Mouse (Mus musculus): Measurements from ENCODE around the gene BC049715.

DNA sequence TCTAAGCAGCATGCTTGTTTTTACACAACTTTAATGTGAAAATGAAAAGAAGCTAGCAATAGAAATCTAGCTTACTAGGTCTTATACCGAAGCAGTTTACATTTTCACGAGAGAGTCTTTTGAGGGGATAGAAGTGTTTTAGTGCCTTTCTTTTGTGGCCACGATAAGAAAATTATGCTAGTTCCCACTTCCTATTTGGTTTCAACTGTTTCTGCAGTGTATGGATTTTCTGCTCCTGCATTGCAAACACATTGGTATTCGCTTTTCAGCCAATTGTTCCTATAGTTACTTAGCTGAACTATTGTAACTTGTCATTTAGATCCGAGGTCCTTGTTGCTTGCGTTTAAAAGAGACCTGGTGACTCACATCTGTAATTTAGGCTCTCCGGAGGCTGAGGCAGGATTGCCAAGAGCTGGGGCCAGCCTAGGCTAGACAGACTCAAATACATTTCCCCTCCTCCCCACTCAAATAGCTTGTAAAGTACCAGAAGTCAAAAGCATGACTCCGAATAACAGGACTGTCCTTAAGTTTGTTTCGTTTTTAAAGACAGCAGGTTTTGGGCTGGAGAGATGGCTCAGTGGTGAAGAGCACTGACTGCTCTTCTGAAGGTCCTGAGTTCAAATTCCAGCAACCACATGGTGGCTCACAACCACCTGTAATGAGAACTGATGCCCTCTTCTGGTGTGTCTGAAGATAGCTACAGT lies 22.6 kb upstream of the BC049715 start:
- TF ChIP-seq CTCF (IDR thresholded peaks at IDR 0.05) = no peak
- TF ChIP-seq EP300 (IDR thresholded peaks at IDR 0.05) = no peak

Measured in lung, postnatal 0 days (tissue).